Mouse (Mus musculus): ENCODE measurements at regions not wholly inside any gene's neighbourhood (a gene's known extent, or its start where the extent isn't known, plus 50 kb on each side); places are given as distances from the start of the nearest gene placed in this dataset.

- H3K9ac ChIP-seq (replicated peaks; ENCODE audit: low read depth, low read length) = no peak overlapping the region
- H3K36me3 ChIP-seq (ENCODE audit: control insufficient read depth, insufficient read depth) = no peaks in the 10 kb centered on the region
- WGBS = 84% methylated on average over 9 of the region's 9 CpGs
- no peak overlapping the region for H3K4me2 ChIP-seq (ENCODE audit: low read length)
- ATAC-seq = no peak
- no peaks in the 10 kb centered on the region for H3K27me3 ChIP-seq (replicated peaks; ENCODE audit: control insufficient read depth, insufficient read depth, low read length)
- no peak overlapping the region for H3K27ac ChIP-seq (ENCODE audit: low read length)
- H3K9me3 ChIP-seq (ENCODE audit: control insufficient read depth, low read length) = no peaks in the 10 kb centered on the region; the same call in 1 of the 2 replicates
- H3K4me1 ChIP-seq (replicated peaks; ENCODE audit: control insufficient read depth, insufficient read depth, low read length) = no peaks in the 10 kb centered on the region
- H3K4me3 ChIP-seq (replicated peaks; ENCODE audit: low read length) = no peak overlapping the region
These were observed 480.5 kb upstream of the Rgmb start for GRCm38 (mm10) chr17:16311196-16311873.

GRCm38 (mm10) chr17:16301776-16302175 lies 470.9 kb upstream of the Rgmb start:
- H3K36me3 ChIP-seq (ENCODE audit: control insufficient read depth, insufficient read depth) = no peaks in the 10 kb centered on the region
- H3K9me3 ChIP-seq (ENCODE audit: control insufficient read depth, low read length) = no peaks in the 10 kb centered on the region
- no peaks in the 10 kb centered on the region for H3K27me3 ChIP-seq (replicated peaks; ENCODE audit: control insufficient read depth, insufficient read depth, low read length)
- no peak overlapping the region for H3K4me3 ChIP-seq (replicated peaks; ENCODE audit: low read length)
- no peak overlapping the region for H3K4me2 ChIP-seq (ENCODE audit: low read length)
- no peak overlapping the region for H3K9ac ChIP-seq (replicated peaks; ENCODE audit: low read depth, low read length)
- H3K4me1 ChIP-seq (replicated peaks; ENCODE audit: control insufficient read depth, insufficient read depth, low read length) = no peaks in the 10 kb centered on the region
- no peak for ATAC-seq
- H3K27ac ChIP-seq (ENCODE audit: low read length) = no peak overlapping the region
- 64% methylated on average over 2 of the region's 2 CpGs for WGBS

- ATAC-seq = peak; percentile 79
- H3K27ac ChIP-seq (ENCODE audit: low read length) = no peak overlapping the region
These were observed 467.7 kb upstream of the Rgmb start for GRCm38 (mm10) chr17:16298553-16298952.

More at GRCm38 (mm10) chr17:16298553-16298952, 467.7 kb upstream of the Rgmb start:
- Histone ChIP-seq H3K9me3 (ENCODE audit: control insufficient read depth, low read length) (no peaks in the 10 kb centered on the region), H3K27me3 (replicated peaks; ENCODE audit: control insufficient read depth, insufficient read depth, low read length) (no peaks in the 10 kb centered on the region), H3K4me1 (replicated peaks; ENCODE audit: control insufficient read depth, insufficient read depth, low read length) (no peaks in the 10 kb centered on the region), H3K4me2 (ENCODE audit: low read length) (no peak overlapping the region), H3K36me3 (ENCODE audit: control insufficient read depth, insufficient read depth) (no peaks in the 10 kb centered on the region), H3K9ac (replicated peaks; ENCODE audit: low read depth, low read length) (no peak overlapping the region), H3K4me3 (replicated peaks; ENCODE audit: low read length) (no peak overlapping the region)
